Mouse (Mus musculus) heart, adult 2 months (tissue): ENCODE data around the gene Abhd2. TPM values are rescaled to one million over a fixed set of nuclear protein-coding genes. Genes with fewer than 3 reads are reported as not detected.
A peak's percentile ranks its signal among the peaks of the same experiment; 100 is the strongest.

Source experiments
- DNase-seq, 2 experiments: peaks; one replicate each; pipeline ENCODE4 v3.0.0; 2021
- H3K27ac ChIP-seq: fragments of 200-600 bp; 2 replicates; pipeline ENCODE4 v1.8.1; 2022
- H3K27me3 ChIP-seq: fragments of 200-500 bp; 2 replicates; pipeline ENCODE4 v1.6.1; 2012; ENCODE audit warnings: mild to moderate bottlenecking, low read length, inconsistent platforms, mixed read lengths; ENCODE audit not compliant: control insufficient read depth, insufficient read depth
- H3K36me3 ChIP-seq: fragments of 200-500 bp; 2 replicates; pipeline ENCODE4 v1.6.1; 2012; ENCODE audit warnings: low read length, inconsistent platforms; ENCODE audit not compliant: control insufficient read depth, insufficient read depth
- H3K4me1 ChIP-seq: fragments of 200-500 bp; 2 replicates; pipeline ENCODE4 v1.6.1; 2011; ENCODE audit warnings: low read length; ENCODE audit not compliant: control insufficient read depth, insufficient read depth
- H3K4me3 ChIP-seq: fragments of 200-600 bp; 2 replicates; pipeline ENCODE4 v1.8.1; 2022
- H3K79me2 ChIP-seq: fragments of 200-500 bp; replicated peaks from 2 replicates; pipeline ENCODE4 v1.6.1; 2012; ENCODE audit warnings: mild to moderate bottlenecking, inconsistent platforms, low read length, moderate library complexity, mixed read lengths; ENCODE audit not compliant: control insufficient read depth, insufficient read depth
- H3K9ac ChIP-seq: fragments of 200-500 bp; 2 replicates; pipeline ENCODE4 v1.6.1; 2012; ENCODE audit warnings: low read depth, mild to moderate bottlenecking, control low read depth, inconsistent platforms, low read length, mixed read lengths
- CTCF ChIP-seq: fragments of 200-600 bp; IDR thresholded peaks from 2 replicates; pipeline ENCODE4 v1.8.1; 2022; ENCODE audit warnings: antibody characterized with exemption, mild to moderate bottlenecking, moderate library complexity
- EP300 ChIP-seq: fragments of 200-500 bp; IDR thresholded peaks from 2 replicates; pipeline ENCODE4 v1.6.1; 2011; ENCODE audit warnings: low read depth, low read length, control low read depth; ENCODE audit not compliant: insufficient read depth
- POLR2A ChIP-seq: fragments of 200-500 bp; IDR thresholded peaks from 2 replicates; pipeline ENCODE4 v1.6.1; 2011; ENCODE audit warnings: mild to moderate bottlenecking, low read depth, low read length, control low read depth; ENCODE audit not compliant: insufficient read depth
- WGBS: fragments of 180-500 bp; shearing (Covaris S2); methylation state at CpG from one replicate; pipeline ENCODE4 v1.1.7; 2018; 5-methylcytosine and 5-hydroxymethylcytosine counted together
- intact Hi-C: fragments of 180-260 bp; cut with DNase I; formaldehyde crosslinking; loops from one replicate; pipeline ENCODE4 v1.15.1; 2025
- polyA plus RNA-seq: library from polyadenylated mRNA; depleted of rRNA; stranded (reverse); fragments of >200 nt; gene quantifications from 2 replicates; pipeline ENCODE4 v1.2.3, GENCODE M21; 2012
- total RNA-seq, 2 experiments: library from RNA; stranded (reverse); gene quantifications; 2 replicates each; pipeline ENCODE4 v1.2.3; 2021

Gene Abhd2
- total and polyA plus RNA-seq, 3 experiments = 8.4 to 36.3 (median 33.8) TPM

- Histone ChIP-seq H3K9ac (no peak overlapping the region), H3K27ac (no peak overlapping the region), H3K27me3 (no peaks in the 10 kb centered on the region), H3K36me3 (no peaks in the 10 kb centered on the region), H3K79me2 (no peaks in the 10 kb centered on the region), H3K4me1 (no peaks in the 10 kb centered on the region), H3K4me3 (no peak overlapping the region)
- WGBS = 92% methylated on average over 5 of the region's 5 CpGs
- TF ChIP-seq CTCF (no peak), EP300 (no peak), POLR2A (no peak)
- intact Hi-C loops = no loop called here
- no peak for DNase-seq
These were observed 55.8 kb downstream of the Abhd2 start for GRCm38 (mm10) chr7:79328769-79329168.

DNA sequence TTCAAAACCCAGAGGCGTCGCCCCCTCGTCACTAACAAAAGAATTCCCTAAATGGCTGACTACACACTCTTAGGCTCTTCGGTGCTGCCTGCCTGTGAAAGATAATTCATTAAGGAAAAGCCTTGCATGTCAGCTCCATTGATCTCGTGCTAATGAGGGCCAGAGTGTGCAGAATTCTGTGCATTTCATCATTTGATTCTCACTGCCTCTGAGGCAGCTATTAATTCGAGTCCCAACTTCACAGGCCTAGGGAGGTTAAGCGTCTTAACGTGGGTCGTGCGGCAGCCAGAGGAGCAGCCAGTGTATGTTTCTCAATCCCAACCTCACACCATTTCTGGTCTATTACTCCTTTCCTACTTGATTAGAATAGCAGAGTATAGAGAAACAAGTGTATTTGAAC lies 58.2 kb downstream of the Abhd2 start:
- Histone ChIP-seq H3K27me3 (no peaks in the 10 kb centered on the region), H3K27ac (no peak overlapping the region), H3K4me3 (no peak overlapping the region), H3K4me1 (no peaks in the 10 kb centered on the region), H3K9ac (no peak overlapping the region), H3K79me2 (no peaks in the 10 kb centered on the region), H3K36me3 (no peaks in the 10 kb centered on the region)
- DNase-seq = no peak
- intact Hi-C loops = no loop called here
- WGBS = 88% methylated on average over 10 of the region's 10 CpGs
- TF ChIP-seq CTCF (no peak), EP300 (no peak), POLR2A (no peak)

- TF ChIP-seq POLR2A (no peak), EP300 (no peak), CTCF (no peak)
- Histone ChIP-seq H3K4me3 (no peak overlapping the region), H3K9ac (no peak overlapping the region), H3K27me3 (no peaks in the 10 kb centered on the region), H3K4me1 (no peaks in the 10 kb centered on the region), H3K27ac (no peak overlapping the region), H3K36me3 (no peaks in the 10 kb centered on the region), H3K79me2 (no peaks in the 10 kb centered on the region)
- intact Hi-C loops = no loop called here
- 72% methylated on average over 3 of the region's 3 CpGs for WGBS
- no peak for DNase-seq
These were observed 60.4 kb downstream of the Abhd2 start for GRCm38 (mm10) chr7:79333419-79333818.

DNA sequence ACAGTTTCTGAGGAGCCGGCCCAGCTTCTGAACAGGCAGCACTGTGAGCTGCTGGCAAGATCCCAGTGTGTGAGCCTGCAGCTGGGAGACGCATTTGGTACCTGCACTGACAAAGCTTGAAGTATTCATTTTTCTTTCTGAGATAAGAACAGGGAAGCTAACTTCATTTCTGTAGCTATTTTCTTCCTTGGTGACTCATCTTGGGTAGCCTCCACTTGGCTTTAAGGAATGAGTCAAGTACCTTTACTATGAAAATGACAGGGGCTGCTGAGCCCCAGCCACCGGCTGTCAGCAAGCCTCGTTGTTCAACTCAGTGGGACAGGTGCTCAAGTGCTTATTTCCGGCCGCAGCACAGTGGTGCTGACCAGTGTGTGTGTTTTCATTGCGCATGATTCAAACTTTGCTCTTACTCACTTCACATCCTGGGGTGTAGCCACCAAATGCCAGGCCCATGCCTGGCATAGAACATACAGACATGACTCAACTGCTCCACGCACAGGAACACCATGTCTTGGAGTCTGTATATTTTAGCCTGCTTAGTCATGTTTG lies 63.4 kb downstream of the Abhd2 start:
- no peak for DNase-seq
- Histone ChIP-seq H3K27ac (no peak overlapping the region), H3K9ac (no peak overlapping the region), H3K4me1 (no peaks in the 10 kb centered on the region), H3K27me3 (no peaks in the 10 kb centered on the region), H3K79me2 (no peaks in the 10 kb centered on the region), H3K4me3 (no peak overlapping the region), H3K36me3 (no peaks in the 10 kb centered on the region)
- TF ChIP-seq POLR2A = no peak
- no peak for TF ChIP-seq EP300
- 78% methylated on average over 8 of the region's 8 CpGs for WGBS
- intact Hi-C loops = no loop called here

DNA sequence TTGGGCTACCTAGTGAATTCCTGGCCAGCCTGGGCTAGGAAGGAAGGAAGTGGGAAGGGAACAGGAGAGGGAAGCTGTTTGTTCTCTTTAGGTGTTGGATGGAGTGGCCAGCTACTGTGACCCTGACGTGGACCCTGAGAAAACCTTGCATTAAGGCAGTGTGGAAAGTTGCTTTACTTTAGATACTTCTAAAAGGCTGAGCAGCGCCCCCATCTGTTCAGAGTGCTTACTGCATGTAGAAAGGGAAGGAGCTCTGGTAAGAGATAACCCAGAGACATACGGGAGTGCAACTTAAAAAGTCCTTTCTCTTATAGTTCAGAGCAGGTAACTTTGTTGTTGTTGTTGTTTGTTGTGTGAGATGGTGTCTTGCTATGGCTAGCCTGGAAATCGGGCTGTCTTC lies 72.9 kb downstream of the Abhd2 start:
- Histone ChIP-seq H3K4me3 (no peak overlapping the region), H3K4me1 (peaks cover 2% of the 10 kb centered on the region), H3K27me3 (no peaks in the 10 kb centered on the region), H3K36me3 (no peaks in the 10 kb centered on the region), H3K79me2 (no peaks in the 10 kb centered on the region; the same call in 1 of the 2 replicates), H3K9ac (no peak overlapping the region), H3K27ac (no peak overlapping the region)
- TF ChIP-seq CTCF (peak; percentile 79), EP300 (no peak), POLR2A (no peak)
- intact Hi-C loops = loop anchor here (5.0 kb wide), 2 partner anchors 204 to 424 kb away; no protein-coding TSS in a partner anchor
- WGBS = 49% methylated on average over 4 of the region's 4 CpGs
- peak; percentile 30 to 51 for DNase-seq

GRCm38 (mm10) chr7:79346555-79347075 lies 73.6 kb downstream of the Abhd2 start:
- no peaks in the 10 kb centered on the region; the same call in 1 of the 2 replicates for H3K79me2 ChIP-seq
- TF ChIP-seq POLR2A (no peak), CTCF (no peak), EP300 (no peak)
- DNase-seq = no peak
- H3K27ac ChIP-seq = no peak overlapping the region
- peaks cover 2% of the 10 kb centered on the region for H3K4me1 ChIP-seq
- WGBS = 79% methylated on average over 8 of the region's 8 CpGs
- H3K4me3 ChIP-seq = no peak overlapping the region
- intact Hi-C loops = loop anchor here (5.0 kb wide), 2 partner anchors 204 to 424 kb away; no protein-coding TSS in a partner anchor
- H3K27me3 ChIP-seq = no peaks in the 10 kb centered on the region
- H3K9ac ChIP-seq = no peak overlapping the region
- no peaks in the 10 kb centered on the region for H3K36me3 ChIP-seq
